Mouse (Mus musculus): ENCODE results near the gene Atp7a. TPM values are rescaled to one million over a fixed set of nuclear protein-coding genes. Genes with fewer than 3 reads are reported as not detected.
A peak's percentile ranks its signal among the peaks of the same experiment; 100 is the strongest.

Atp7a gene
- total and polyA plus RNA-seq, 3 experiments: 1.7 to 2.2 TPM; not detected in 1

GRCm38 (mm10) chrX:106163995-106164394 is 136.9 kb downstream of the Atp7a start:
- TF ChIP-seq ZMIZ1 (IDR thresholded peaks at IDR 0.05; ENCODE audit: low read depth, low read length): no peak
- no peak for TF ChIP-seq UBTF (IDR thresholded peaks at IDR 0.05; ENCODE audit: borderline replicate concordance, insufficient read depth, low read depth, low read length)
- no peak for TF ChIP-seq POLR2AphosphoS2 (IDR thresholded peaks at IDR 0.05; ENCODE audit: low read length)
- TF ChIP-seq MAFK (IDR thresholded peaks at IDR 0.05; ENCODE audit: borderline replicate concordance, low read depth, low read length): no peak
- no peak for TF ChIP-seq CHD1 (IDR thresholded peaks at IDR 0.05; ENCODE audit: low read depth, low read length)
- no peak for TF ChIP-seq POLR2A (IDR thresholded peaks at IDR 0.05; ENCODE audit: control insufficient read depth in 1 of 2, insufficient read depth in 1 of 2, low read depth in 1 of 2, low read length in 2 of 2, poor library complexity in 1 of 2)
- TF ChIP-seq ETS1 (IDR thresholded peaks at IDR 0.05; ENCODE audit: low read depth, low read length): no peak
- TF ChIP-seq KAT2A (conservative IDR thresholded peaks at IDR 0.05; ENCODE audit: low read depth, low read length): no peak
- TF ChIP-seq GATA1 (IDR thresholded peaks at IDR 0.05; ENCODE audit: low read depth, low read length): no peak
- TF ChIP-seq MYC (IDR thresholded peaks at IDR 0.05; ENCODE audit: low read depth, low read length): no peak
- TF ChIP-seq SMC3 (IDR thresholded peaks at IDR 0.05; ENCODE audit: low read depth, low read length): no peak
- no peak for TF ChIP-seq MYB (IDR thresholded peaks at IDR 0.05; ENCODE audit: low read depth, low read length)
- Histone ChIP-seq H3K36me3 (ENCODE audit: control insufficient read depth in 1 of 2, insufficient read depth in 2 of 2, low read length in 2 of 2) (no peaks in the 10 kb centered on the region; a peak in 1 of 4 replicates), H3K79me2 (ENCODE audit: control insufficient read depth, insufficient read depth, low read length, poor library complexity) (no peaks in the 10 kb centered on the region), H3K27ac (ENCODE audit: control insufficient read depth, low read depth, low read length) (no peak overlapping the region), H3K9me3 (replicated peaks; ENCODE audit: insufficient read depth, low read length) (no peaks in the 10 kb centered on the region), H3K9ac (ENCODE audit: control insufficient read depth, low read depth, low read length, poor library complexity, severe bottlenecking) (no peak overlapping the region), H3K27me3 (ENCODE audit: control insufficient read depth in 1 of 2, insufficient read depth in 2 of 2, low read length in 2 of 2) (no peaks in the 10 kb centered on the region), H3K4me1 (ENCODE audit: control insufficient read depth in 1 of 2, insufficient read depth in 2 of 2, low read length in 2 of 2) (peaks cover 0 to 2% of the 10 kb centered on the region in 2 experiments; a peak in 1 of 4 replicates), H3K4me3 (ENCODE audit: control insufficient read depth in 1 of 2, insufficient read depth in 1 of 2, low read depth in 2 of 2, low read length in 2 of 2) (no peak overlapping the region)
- DNase-seq (ENCODE audit: low read depth, low spot score): peak; percentile 43

GRCm38 (mm10) chrX:106164555-106164954 is 137.5 kb downstream of the Atp7a start:
- Histone ChIP-seq H3K4me1 (ENCODE audit: control insufficient read depth in 1 of 2, insufficient read depth in 2 of 2, low read length in 2 of 2) (peaks cover 0 to 2% of the 10 kb centered on the region in 2 experiments; a peak in 1 of 4 replicates), H3K4me3 (ENCODE audit: control insufficient read depth in 1 of 2, insufficient read depth in 1 of 2, low read depth in 2 of 2, low read length in 2 of 2) (no peak overlapping the region), H3K27ac (ENCODE audit: control insufficient read depth, low read depth, low read length) (no peak overlapping the region), H3K27me3 (ENCODE audit: control insufficient read depth in 1 of 2, insufficient read depth in 2 of 2, low read length in 2 of 2) (no peaks in the 10 kb centered on the region), H3K36me3 (ENCODE audit: control insufficient read depth in 1 of 2, insufficient read depth in 2 of 2, low read length in 2 of 2) (no peaks in the 10 kb centered on the region; a peak in 1 of 4 replicates), H3K9ac (ENCODE audit: control insufficient read depth, low read depth, low read length, poor library complexity, severe bottlenecking) (no peak overlapping the region), H3K79me2 (ENCODE audit: control insufficient read depth, insufficient read depth, low read length, poor library complexity) (no peaks in the 10 kb centered on the region), H3K9me3 (replicated peaks; ENCODE audit: insufficient read depth, low read length) (no peaks in the 10 kb centered on the region)
- TF ChIP-seq SMC3 (IDR thresholded peaks at IDR 0.05; ENCODE audit: low read depth, low read length): no peak
- TF ChIP-seq MEF2A (IDR thresholded peaks at IDR 0.05; ENCODE audit: extremely low read depth, insufficient replicate concordance, low read depth, low read length, poor library complexity, severe bottlenecking): no peak
- TF ChIP-seq EP300 (IDR thresholded peaks at IDR 0.05; ENCODE audit: low read depth in 1 of 2, low read length in 2 of 2): no peak
- no peak for TF ChIP-seq RCOR1 (IDR thresholded peaks at IDR 0.05; ENCODE audit: low read depth, low read length)
- TF ChIP-seq USF2 (IDR thresholded peaks at IDR 0.05; ENCODE audit: borderline replicate concordance in 1 of 2, insufficient read depth in 1 of 2, low read depth in 1 of 2, low read length in 2 of 2): no peak
- no peak for TF ChIP-seq TAL1 (IDR thresholded peaks at IDR 0.05; ENCODE audit: low read length)
- no peak for TF ChIP-seq MYB (IDR thresholded peaks at IDR 0.05; ENCODE audit: low read depth, low read length)
- no peak for TF ChIP-seq TCF12 (IDR thresholded peaks at IDR 0.05; ENCODE audit: low read depth, low read length)
- no peak for TF ChIP-seq POLR2A (IDR thresholded peaks at IDR 0.05; ENCODE audit: control insufficient read depth in 1 of 2, insufficient read depth in 1 of 2, low read depth in 1 of 2, low read length in 2 of 2, poor library complexity in 1 of 2)
- no peak for TF ChIP-seq ZNF384 (IDR thresholded peaks at IDR 0.05; ENCODE audit: low read depth, low read length)
- no peak for TF ChIP-seq POLR2AphosphoS5 (IDR thresholded peaks at IDR 0.05; ENCODE audit: borderline replicate concordance, low read depth, low read length)
- no peak for TF ChIP-seq ZKSCAN1 (IDR thresholded peaks at IDR 0.05; ENCODE audit: low read depth, low read length)
- no peak for TF ChIP-seq MYC (IDR thresholded peaks at IDR 0.05; ENCODE audit: low read depth, low read length)
- no peak for TF ChIP-seq MAFK (IDR thresholded peaks at IDR 0.05; ENCODE audit: borderline replicate concordance, low read depth, low read length)
- no peak for TF ChIP-seq NELFE (IDR thresholded peaks at IDR 0.05; ENCODE audit: low read depth, low read length)
- no peak for TF ChIP-seq MXI1 (IDR thresholded peaks at IDR 0.05; ENCODE audit: low read depth, low read length)
- TF ChIP-seq UBTF (IDR thresholded peaks at IDR 0.05; ENCODE audit: borderline replicate concordance, insufficient read depth, low read depth, low read length): no peak
- TF ChIP-seq MAX (IDR thresholded peaks at IDR 0.05; ENCODE audit: low read length): no peak
- DNase-seq (ENCODE audit: low read depth, low spot score): no peak

Measured in MEL (cell line).